Mouse (Mus musculus) brown adipose tissue, adult 24 weeks (tissue): ENCODE data around the gene Mkrn2os. TPM values are rescaled to one million over a fixed set of nuclear protein-coding genes. Genes with fewer than 3 reads are reported as not detected.

Source experiments
- H3K27ac ChIP-seq: fragments of 200-500 bp; replicated peaks from 2 replicates; pipeline ENCODE4 v1.5.1; 2012; ENCODE audit warnings: low read depth, mild to moderate bottlenecking, low read length
- H3K4me1 ChIP-seq: fragments of 200-500 bp; 2 replicates; pipeline ENCODE4 v1.6.1; 2012; ENCODE audit warnings: low read length, mixed read lengths; ENCODE audit not compliant: control insufficient read depth, insufficient read depth, insufficient read length
- H3K4me3 ChIP-seq: fragments of 200-500 bp; 2 replicates; pipeline ENCODE4 v1.5.1; 2012; ENCODE audit warnings: low read depth, mild to moderate bottlenecking, low read length, moderate library complexity; ENCODE audit not compliant: insufficient read depth
- polyA plus RNA-seq: library from polyadenylated mRNA; stranded (reverse); fragments of >200 nt; gene quantifications from 2 replicates; pipeline ENCODE4 v1.2.4, GENCODE M21; 2012; ENCODE audit not compliant: missing spikeins, insufficient read depth, insufficient read length

Mkrn2os gene
- polyA plus RNA-seq, 1 experiment: not detected

- H3K4me3 ChIP-seq: no peak overlapping the region
- H3K4me1 ChIP-seq: no peaks in the 10 kb centered on the region
- no peak overlapping the region for H3K27ac ChIP-seq
Observed at GRCm38 (mm10) chr6:115595667-115596066, 3.3 kb upstream of the Mkrn2os start.

DNA sequence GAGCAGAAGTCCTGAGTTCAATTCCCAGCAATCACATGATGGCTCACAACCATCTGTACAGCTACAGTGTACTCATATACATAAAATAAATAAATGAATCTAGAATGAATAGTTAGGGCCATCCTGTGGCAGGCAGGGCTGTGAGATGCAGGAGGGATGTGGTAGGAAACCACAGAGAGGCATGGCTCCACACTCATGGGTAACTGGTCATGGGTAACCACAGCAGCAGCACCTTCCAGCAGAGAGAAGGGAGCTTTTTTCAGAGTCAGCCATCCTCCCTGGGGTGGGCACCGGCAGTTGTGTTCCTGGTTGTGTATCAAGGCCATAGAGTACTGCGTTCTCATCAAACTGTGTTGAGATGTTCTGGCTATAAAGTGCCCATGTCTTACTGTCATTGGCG lies 2.1 kb upstream of the Mkrn2os start:
- Histone ChIP-seq H3K4me3 (no peak overlapping the region), H3K4me1 (no peaks in the 10 kb centered on the region), H3K27ac (no peak overlapping the region)

- H3K4me3 ChIP-seq: no peak overlapping the region
- no peak overlapping the region for H3K27ac ChIP-seq
- no peaks in the 10 kb centered on the region for H3K4me1 ChIP-seq
Observed at GRCm38 (mm10) chr6:115593252-115593651, 876 bp upstream of the Mkrn2os start.

DNA sequence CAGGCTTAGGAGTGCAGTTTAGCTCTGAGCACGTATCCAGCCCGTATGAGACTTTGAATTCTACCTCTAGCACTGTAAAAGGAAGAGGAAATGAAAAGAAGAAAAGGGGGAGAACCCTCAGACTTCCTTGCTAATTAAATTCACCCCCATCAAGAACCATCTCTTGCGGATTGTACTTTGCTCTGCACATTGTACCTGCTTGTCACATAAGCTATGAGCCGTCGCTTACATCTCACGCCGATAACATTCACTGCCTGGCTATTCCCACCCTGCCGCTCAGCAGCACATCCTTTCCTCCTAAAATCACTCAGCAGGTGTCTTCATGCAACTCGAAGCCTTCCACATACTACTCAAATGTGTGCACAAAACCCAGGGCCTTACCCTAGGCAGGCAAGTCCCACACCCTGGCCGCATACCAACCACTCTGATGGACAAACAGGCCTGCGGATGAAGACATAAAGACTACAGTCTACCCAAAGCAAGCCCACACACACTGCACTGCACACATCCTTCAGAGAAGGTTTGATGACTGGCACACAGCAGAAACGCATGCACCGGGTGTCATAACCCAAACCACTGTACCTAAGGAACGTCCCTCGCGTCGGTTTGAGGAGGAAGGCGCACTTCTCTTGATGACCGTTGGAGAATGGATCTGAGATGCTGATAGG lies 550 bp downstream of the Mkrn2os start:
- Histone ChIP-seq H3K4me3 (no peak overlapping the region), H3K4me1 (no peaks in the 10 kb centered on the region), H3K27ac (no peak overlapping the region)

DNA sequence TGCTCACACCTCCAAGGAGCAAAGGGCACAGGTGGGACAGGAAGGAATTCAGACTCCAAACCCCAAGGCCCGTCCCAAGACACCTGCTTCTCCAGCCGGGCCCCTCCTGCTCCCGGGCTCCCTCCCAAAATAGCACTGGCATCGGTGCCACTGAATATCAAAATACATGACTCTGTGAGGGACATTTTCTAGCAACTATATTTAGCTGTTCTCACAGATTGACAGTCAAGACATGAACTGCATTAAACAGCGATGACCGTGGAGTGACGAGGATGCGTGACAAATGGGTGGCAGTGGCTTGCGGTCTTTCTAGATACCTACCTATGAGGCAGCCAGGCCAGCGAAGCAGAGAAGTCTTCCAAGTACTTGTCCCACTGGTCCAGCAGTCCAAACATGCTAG lies 6.1 kb downstream of the Mkrn2os start:
- Histone ChIP-seq H3K4me1 (no peaks in the 10 kb centered on the region), H3K27ac (no peak overlapping the region), H3K4me3 (no peak overlapping the region)

- no peak overlapping the region for H3K4me3 ChIP-seq
Observed at GRCm38 (mm10) chr6:115584176-115584575, 8.2 kb downstream of the Mkrn2os start.

DNA sequence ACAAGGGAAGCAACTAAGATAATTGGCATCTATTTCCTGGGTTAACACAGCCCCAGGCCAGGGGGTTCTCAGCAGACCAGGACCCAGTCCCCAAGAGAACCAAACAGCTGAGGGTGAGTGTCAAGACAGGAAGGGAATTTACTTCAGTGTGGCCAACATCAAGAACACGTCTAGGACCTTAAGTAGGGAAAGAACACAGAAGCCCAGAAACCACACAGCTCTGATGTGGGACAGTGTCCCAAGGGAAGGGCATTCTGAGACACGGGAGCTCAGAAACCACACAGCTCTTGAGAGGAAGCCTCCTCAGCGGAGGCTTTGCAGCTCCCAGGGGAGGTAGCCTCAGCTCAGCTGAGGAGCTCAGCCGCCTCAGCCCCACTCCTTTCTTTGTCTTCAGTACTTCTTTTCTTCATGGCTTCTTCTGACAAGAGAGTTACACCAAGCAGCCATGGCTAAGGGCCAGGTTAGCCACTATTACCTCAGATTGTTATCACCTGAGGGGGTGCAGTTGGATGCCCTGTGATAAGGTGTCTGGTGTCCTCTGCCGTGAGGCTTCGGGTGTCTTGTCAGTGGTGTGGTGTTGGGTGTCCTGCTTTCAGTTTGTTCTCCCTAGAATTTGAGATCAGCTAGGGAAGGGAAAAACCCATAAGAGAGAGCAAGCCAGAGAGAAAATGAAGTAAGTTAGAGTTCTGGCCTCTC lies 8.8 kb downstream of the Mkrn2os start:
- H3K27ac ChIP-seq: no peak overlapping the region
- no peak overlapping the region for H3K4me3 ChIP-seq
- no peaks in the 10 kb centered on the region for H3K4me1 ChIP-seq

More at GRCm38 (mm10) chr6:115584176-115584575, 8.2 kb downstream of the Mkrn2os start:
- no peaks in the 10 kb centered on the region for H3K4me1 ChIP-seq
- H3K27ac ChIP-seq: no peak overlapping the region

GRCm38 (mm10) chr6:115582328-115583115 lies 9.9 kb downstream of the Mkrn2os start:
- no peak overlapping the region for H3K4me3 ChIP-seq
- no peak overlapping the region for H3K27ac ChIP-seq
- no peaks in the 10 kb centered on the region for H3K4me1 ChIP-seq

DNA sequence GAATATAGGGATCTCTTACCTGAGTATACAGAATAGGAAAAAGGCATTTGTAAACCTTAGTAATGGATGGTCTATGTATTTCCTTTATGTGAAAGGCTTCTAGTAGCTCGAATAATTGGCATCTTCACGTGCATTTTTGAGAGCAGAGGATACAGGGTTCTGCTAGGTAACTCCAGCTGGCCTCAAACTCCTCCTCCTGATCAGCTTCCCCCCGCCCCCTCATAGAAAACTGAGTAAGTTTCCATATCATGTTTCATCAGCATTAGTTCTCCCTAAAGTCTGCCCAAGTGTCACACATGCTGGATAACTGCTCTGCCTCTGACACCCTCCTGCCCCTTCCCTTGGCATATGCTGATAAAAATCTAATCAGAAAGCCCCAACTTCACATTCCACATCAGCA lies 11.6 kb downstream of the Mkrn2os start:
- Histone ChIP-seq H3K4me1 (no peaks in the 10 kb centered on the region), H3K4me3 (no peak overlapping the region), H3K27ac (no peak overlapping the region)

DNA sequence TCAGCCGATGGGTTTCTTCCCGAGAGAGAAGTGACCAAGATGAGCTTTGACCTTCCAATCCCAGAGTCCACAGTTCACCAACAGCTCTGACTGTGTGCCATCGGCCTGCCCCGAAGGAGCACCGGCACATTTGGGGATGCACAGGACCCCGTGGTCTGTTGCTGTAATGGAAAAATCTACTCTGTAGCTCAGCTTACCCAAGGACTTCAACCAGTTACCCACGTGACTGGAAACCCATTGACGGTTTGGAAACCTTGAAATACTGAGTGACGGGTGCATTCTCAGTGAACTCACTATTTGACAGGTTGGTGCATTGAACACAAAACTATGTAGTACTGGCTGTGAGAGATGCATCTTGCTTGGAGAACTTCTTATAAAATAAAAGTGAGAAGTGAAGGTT lies 14.4 kb downstream of the Mkrn2os start:
- Histone ChIP-seq H3K4me1 (no peaks in the 10 kb centered on the region), H3K27ac (no peak overlapping the region), H3K4me3 (no peak overlapping the region)

DNA sequence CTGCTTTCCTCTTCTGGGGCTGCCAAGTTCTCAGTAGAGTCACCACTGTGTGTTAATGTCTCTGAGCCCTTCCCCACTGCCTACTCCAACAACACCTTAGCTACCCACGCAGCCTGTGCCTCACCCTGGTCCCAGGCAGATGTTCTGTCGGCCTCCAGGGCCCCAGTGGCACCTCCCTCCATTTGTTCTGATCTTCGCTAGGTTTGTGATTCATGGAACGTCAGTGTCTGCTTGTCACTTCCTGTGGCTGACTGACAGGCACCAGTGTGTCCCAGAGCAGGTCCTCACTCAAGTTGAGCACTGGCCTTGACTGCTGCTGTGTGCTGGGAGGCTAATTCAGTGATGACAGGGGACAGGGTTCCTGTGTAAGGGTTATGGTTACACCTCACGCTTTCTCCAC lies 15.0 kb downstream of the Mkrn2os start:
- Histone ChIP-seq H3K4me1 (no peaks in the 10 kb centered on the region), H3K27ac (no peak overlapping the region)

GRCm38 (mm10) chr6:115574171-115574570 lies 18.2 kb downstream of the Mkrn2os start:
- H3K4me3 ChIP-seq: no peak overlapping the region
- no peaks in the 10 kb centered on the region for H3K4me1 ChIP-seq
- no peak overlapping the region for H3K27ac ChIP-seq

More for the DNA sequence above, 15.0 kb downstream of the Mkrn2os start:
- no peak overlapping the region for H3K4me3 ChIP-seq

GRCm38 (mm10) chr6:115565479-115566045 lies 26.8 kb downstream of the Mkrn2os start:
- no peaks in the 10 kb centered on the region for H3K4me1 ChIP-seq

DNA sequence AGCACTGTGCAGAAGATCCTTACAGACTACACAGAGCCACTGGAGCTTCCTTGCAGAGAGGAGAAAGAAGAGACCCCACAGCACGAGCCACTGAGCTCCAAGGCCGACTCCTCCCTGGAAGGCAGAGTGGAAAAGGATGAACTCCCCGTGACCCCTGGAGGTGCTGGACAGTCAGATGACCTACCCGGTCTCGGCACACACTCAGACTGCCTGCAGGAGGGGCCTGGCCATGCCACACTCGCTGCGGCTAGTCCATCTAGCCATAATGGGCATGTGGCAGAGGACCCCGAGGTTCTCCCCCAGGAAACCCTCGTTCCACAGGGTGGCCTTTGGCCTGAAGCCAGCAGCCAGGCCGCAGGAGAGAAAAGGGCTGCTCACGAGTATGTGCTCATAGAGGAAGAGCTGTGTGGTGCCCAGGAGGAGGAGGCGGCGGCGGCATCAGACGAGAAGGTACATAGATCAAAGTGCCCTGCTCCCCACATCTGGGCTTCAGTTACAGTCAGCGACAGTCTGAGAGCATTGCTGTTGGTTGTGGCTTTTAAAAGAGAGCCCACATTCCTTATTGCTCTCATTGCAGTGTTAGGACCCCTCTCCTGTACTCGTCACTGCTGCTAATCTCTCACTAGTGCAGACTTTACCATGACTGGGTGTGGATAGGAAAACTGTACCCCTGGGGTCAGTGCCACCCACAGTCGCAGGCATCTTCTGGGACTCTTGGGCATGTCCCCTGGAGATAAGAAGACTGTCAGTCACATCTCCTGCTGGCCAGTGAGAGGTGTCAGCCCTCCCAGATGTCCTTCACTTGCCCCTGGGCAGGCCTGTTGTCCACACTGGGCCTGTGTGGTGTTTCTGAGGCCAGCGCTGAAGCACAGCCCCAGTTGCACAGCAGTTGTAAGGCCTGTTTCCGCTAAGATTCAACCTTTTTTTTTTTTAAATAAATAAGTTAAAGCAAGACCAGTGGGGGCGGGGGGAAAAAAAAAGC lies 32.4 kb downstream of the Mkrn2os start:
- H3K4me1 ChIP-seq: no peaks in the 10 kb centered on the region
- no peak overlapping the region for H3K27ac ChIP-seq
- H3K4me3 ChIP-seq: no peak overlapping the region

More at GRCm38 (mm10) chr6:115565479-115566045, 26.8 kb downstream of the Mkrn2os start:
- H3K27ac ChIP-seq: no peak overlapping the region
- no peak overlapping the region for H3K4me3 ChIP-seq
